Mouse (Mus musculus) spleen, postnatal 14 days (tissue): ENCODE results near the gene Rasal1.

ENCODE experiments used
- DNase-seq, 2 experiments: peaks; one replicate each; pipeline ENCODE4 v3.0.0; 2021 to 2022; ENCODE audit warnings: low spot score in 2 of 2

The Rasal1 gene

DNA sequence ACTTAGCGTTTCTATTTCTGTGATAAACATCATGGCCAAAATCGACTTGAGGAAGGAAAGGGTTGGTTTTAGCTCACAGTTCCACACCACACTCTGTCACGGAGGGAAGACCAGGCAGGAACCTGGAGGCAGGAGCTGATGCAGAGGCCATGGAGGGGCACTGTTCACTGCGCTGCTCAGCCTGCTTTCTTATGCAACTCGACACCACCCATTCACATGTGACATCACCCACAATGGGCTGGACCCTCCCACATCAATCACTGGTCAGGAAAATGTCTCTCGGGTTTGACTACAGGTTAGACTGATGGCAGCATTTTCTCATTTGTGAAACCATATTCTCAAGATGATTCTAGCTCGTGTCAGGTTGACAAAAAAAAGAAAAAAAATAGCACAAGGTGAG lies 72.4 kb downstream of the Rasal1 start:
- no peak for DNase-seq

DNA sequence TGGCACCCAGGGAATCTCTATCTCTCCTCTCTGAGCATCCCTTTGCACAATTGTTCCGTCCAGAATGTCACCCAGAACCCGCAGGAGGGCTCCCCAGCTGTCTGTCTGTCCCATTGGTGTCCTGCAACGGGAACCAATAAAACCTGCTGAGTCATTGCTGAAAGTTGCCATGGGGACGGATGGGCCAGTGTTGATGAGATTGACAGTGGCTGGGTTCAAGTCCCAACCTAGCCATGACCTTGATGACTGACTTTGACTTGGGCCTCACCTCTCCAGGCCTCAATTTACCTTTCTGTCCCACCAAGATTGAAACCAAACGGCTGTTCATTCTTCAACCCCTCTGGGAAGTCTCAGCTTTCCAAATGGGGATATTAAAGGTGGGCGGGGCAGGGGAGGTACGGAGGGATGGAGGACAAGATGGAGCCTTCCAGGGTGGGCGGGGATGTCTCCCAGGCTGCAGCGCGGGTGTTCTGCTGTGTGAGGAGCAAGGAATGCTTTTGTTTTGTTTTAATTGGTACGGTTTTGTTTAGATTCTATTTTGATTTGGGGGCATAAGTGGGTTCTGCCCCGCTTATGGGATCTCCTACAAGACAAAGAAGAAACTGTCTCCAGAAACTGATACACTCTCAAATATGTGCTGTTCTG lies 77.3 kb downstream of the Rasal1 start:
- no peak for DNase-seq
